Mouse (Mus musculus) left cerebral cortex, adult 8-10 months (tissue): ENCODE measurements at regions not wholly inside any gene's neighbourhood (a gene's known extent, or its start where the extent isn't known, plus 50 kb on each side); places are given as distances from the start of the nearest gene placed in this dataset.

ENCODE experiments used
- DNase-seq, 2 experiments: peaks; one replicate each; pipeline ENCODE4 v3.0.0; 2022; ENCODE audit warnings: low spot score in 2 of 2

- no peak for DNase-seq
Measured at GRCm38 (mm10) chr10:42131798-42132197, 113.6 kb upstream of the Armc2 start.

GRCm38 (mm10) chr10:42131298-42131697 lies 113.1 kb upstream of the Armc2 start:
- no peak for DNase-seq

GRCm38 (mm10) chr10:42127865-42128419 lies 109.7 kb upstream of the Armc2 start:
- DNase-seq: no peak

GRCm38 (mm10) chr10:42126816-42127215 lies 108.6 kb upstream of the Armc2 start:
- peak in 1 of 2 experiments; percentile 28 for DNase-seq

- no peak for DNase-seq
Measured at GRCm38 (mm10) chr10:42122768-42123635, 104.8 kb upstream of the Armc2 start.

GRCm38 (mm10) chr10:42121984-42122383 lies 103.7 kb upstream of the Armc2 start:
- no peak for DNase-seq

- no peak for DNase-seq
Measured at GRCm38 (mm10) chr10:42119326-42119725, 101.1 kb upstream of the Armc2 start.

GRCm38 (mm10) chr10:42118361-42119188 lies 100.3 kb upstream of the Armc2 start:
- DNase-seq: no peak

GRCm38 (mm10) chr10:42117523-42117922 lies 99.3 kb upstream of the Armc2 start:
- DNase-seq: no peak

GRCm38 (mm10) chr10:42115920-42116298 lies 97.7 kb upstream of the Armc2 start:
- DNase-seq: no peak

GRCm38 (mm10) chr10:42115224-42115919 lies 97.1 kb upstream of the Armc2 start:
- no peak for DNase-seq

- DNase-seq: no peak
Measured at GRCm38 (mm10) chr10:42110704-42111103, 92.5 kb upstream of the Armc2 start.

- no peak for DNase-seq
Measured at GRCm38 (mm10) chr10:42108294-42109014, 90.2 kb upstream of the Armc2 start.

GRCm38 (mm10) chr10:42107437-42108293 lies 89.4 kb upstream of the Armc2 start:
- no peak for DNase-seq

- DNase-seq: no peak
Measured at GRCm38 (mm10) chr10:42106611-42107010, 88.4 kb upstream of the Armc2 start.

GRCm38 (mm10) chr10:42105083-42105482 lies 86.8 kb upstream of the Armc2 start:
- no peak for DNase-seq

- DNase-seq: no peak
Measured at GRCm38 (mm10) chr10:42102320-42102719, 84.1 kb upstream of the Armc2 start.

GRCm38 (mm10) chr10:42101096-42101495 lies 82.9 kb upstream of the Armc2 start:
- DNase-seq: no peak

- no peak for DNase-seq
Measured at GRCm38 (mm10) chr10:42096924-42097323, 78.7 kb upstream of the Armc2 start.

- DNase-seq: no peak
Measured at GRCm38 (mm10) chr10:42095986-42096385, 77.7 kb upstream of the Armc2 start.
